Mouse (Mus musculus): Measurements from ENCODE around the gene Galnt15. TPM values are rescaled to one million over a fixed set of nuclear protein-coding genes. Genes with fewer than 3 reads are reported as not detected.

The Galnt15 gene
- polyA plus RNA-seq, 1 experiment, result not detected

DNA sequence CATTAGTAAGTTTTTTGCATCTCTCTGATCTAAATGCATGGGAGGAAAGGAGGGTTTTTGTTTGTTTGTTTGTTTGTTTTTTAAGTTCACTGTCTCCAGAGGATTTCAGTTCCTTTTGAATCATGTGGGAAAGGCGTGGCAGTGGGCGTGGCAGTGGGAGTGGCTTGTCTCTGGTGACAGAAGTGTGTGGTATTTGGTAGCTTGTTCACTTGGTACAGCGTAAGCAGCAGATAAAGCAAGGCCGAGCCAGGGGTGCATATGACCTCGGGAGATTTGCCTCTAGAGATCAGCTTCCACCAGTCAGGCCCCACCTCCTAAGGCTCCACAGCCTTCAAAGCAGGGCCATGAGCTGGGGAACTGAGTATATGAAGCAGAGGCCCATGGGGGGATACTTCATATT, 25.1 kb downstream of the Galnt15 start:
- WGBS, result 91% methylated on average over 5 of the region's 5 CpGs
- Histone ChIP-seq H3K4me3 (ENCODE audit: insufficient read depth, low read depth, low read length) (no peak overlapping the region), H3K27ac (ENCODE audit: insufficient read depth, low read depth, low read length) (no peak overlapping the region), H3K4me1 (ENCODE audit: control insufficient read depth, insufficient read depth, low read length) (no peaks in the 10 kb centered on the region; the same call in 1 of the 2 replicates)
- TF ChIP-seq POLR2A (IDR thresholded peaks at IDR 0.05; ENCODE audit: insufficient read depth, low read depth, low read length) (no peak), CTCF (IDR thresholded peaks at IDR 0.05; ENCODE audit: insufficient read depth, low read depth, low read length) (no peak)

DNA sequence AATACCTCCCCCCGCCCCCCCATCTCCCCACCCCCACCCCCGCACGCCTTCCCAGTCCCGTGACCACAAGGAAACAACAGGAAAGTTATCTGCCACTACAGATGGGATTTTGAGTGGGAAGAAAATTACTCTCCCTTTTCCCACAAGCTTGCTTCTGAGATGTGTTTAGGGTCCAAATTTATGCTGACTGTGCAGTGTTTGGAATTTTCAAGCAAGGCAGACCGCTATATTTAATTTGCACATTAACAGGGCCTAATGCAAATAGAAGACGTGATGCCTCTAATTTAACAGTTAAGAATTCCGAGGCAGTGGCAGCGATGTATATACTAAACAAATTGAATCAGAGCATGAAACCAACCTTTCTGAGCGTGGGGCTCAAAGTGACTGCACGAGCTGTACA, 26.0 kb downstream of the Galnt15 start:
- Histone ChIP-seq H3K4me3 (ENCODE audit: insufficient read depth, low read depth, low read length) (no peak overlapping the region), H3K27ac (ENCODE audit: insufficient read depth, low read depth, low read length) (no peak overlapping the region), H3K4me1 (ENCODE audit: control insufficient read depth, insufficient read depth, low read length) (no peaks in the 10 kb centered on the region; the same call in 1 of the 2 replicates)
- WGBS, result 41% methylated on average over 10 of the region's 10 CpGs
- TF ChIP-seq CTCF (IDR thresholded peaks at IDR 0.05; ENCODE audit: insufficient read depth, low read depth, low read length) (no peak), POLR2A (IDR thresholded peaks at IDR 0.05; ENCODE audit: insufficient read depth, low read depth, low read length) (no peak)

DNA sequence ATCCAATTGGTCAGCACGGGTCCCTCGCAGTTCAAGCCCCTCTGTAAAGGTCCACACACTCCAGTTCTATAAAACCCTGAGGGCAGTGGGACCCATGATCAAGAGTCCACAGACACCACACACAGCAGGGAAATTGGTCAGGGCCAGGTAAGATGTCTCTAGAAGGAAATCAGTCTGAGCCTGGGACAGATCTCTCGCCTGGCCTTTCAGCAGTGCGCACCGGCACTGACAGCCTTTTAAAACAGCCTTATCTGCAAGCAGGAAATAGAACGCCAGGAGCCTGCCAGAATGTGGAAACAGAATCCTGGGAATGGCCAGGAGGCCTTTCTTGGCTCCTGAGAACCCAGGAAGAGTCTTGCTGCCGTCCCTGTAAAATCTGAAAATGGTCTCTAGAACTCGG, 27.0 kb downstream of the Galnt15 start:
- WGBS, result 80% methylated on average over 8 of the region's 8 CpGs
- no peaks in the 10 kb centered on the region; the same call in 1 of the 2 replicates for H3K4me1 ChIP-seq (ENCODE audit: control insufficient read depth, insufficient read depth, low read length)
- H3K4me3 ChIP-seq (ENCODE audit: insufficient read depth, low read depth, low read length), result no peak overlapping the region
- no peak overlapping the region for H3K27ac ChIP-seq (ENCODE audit: insufficient read depth, low read depth, low read length)
- TF ChIP-seq POLR2A (IDR thresholded peaks at IDR 0.05; ENCODE audit: insufficient read depth, low read depth, low read length), result no peak
- no peak for TF ChIP-seq CTCF (IDR thresholded peaks at IDR 0.05; ENCODE audit: insufficient read depth, low read depth, low read length)

DNA sequence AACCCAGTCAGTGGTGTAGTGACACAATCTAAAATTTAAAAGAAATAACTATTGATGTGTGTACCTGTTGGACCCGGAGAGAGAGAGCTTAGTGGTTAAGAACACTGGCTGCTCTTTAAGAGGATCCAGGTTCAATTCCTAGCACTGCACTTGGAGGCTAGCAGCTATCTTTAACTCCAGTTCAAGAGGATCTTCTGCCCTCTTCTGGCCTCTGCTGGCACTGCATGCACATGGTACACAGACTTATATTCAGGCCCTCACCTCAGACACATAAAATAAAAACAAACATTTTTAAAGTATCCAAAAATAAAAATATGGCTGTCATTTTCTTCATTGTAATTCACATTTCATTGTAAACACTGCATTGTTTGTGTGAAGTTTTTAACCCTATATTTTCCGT, 27.9 kb downstream of the Galnt15 start:
- WGBS, result 96% methylated on average over 2 of the region's 2 CpGs
- H3K4me3 ChIP-seq (ENCODE audit: insufficient read depth, low read depth, low read length), result no peak overlapping the region
- no peak for TF ChIP-seq POLR2A (IDR thresholded peaks at IDR 0.05; ENCODE audit: insufficient read depth, low read depth, low read length)
- TF ChIP-seq CTCF (IDR thresholded peaks at IDR 0.05; ENCODE audit: insufficient read depth, low read depth, low read length), result no peak
- no peak overlapping the region for H3K27ac ChIP-seq (ENCODE audit: insufficient read depth, low read depth, low read length)
- no peaks in the 10 kb centered on the region; the same call in 1 of the 2 replicates for H3K4me1 ChIP-seq (ENCODE audit: control insufficient read depth, insufficient read depth, low read length)

DNA sequence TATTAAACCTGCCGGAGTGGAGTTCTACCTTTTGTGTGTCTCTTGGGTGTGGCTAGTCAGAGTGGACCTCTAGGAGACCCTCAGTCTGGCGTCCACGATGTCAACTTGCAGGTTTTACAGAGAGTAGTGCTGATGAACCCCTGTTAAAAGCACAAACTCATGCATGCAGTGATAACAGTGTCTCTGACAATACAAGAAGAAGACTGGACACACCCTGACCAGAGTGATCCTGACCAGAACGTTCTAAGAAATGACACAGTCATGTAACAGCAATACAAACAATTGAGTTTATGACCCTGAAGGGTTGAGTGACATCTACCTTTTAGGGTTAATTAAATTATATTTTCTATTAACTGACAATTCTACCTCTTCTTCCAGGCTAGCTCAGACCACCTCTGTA, 28.9 kb downstream of the Galnt15 start:
- TF ChIP-seq POLR2A (IDR thresholded peaks at IDR 0.05; ENCODE audit: insufficient read depth, low read depth, low read length) (no peak), CTCF (IDR thresholded peaks at IDR 0.05; ENCODE audit: insufficient read depth, low read depth, low read length) (no peak)
- Histone ChIP-seq H3K4me1 (ENCODE audit: control insufficient read depth, insufficient read depth, low read length) (no peaks in the 10 kb centered on the region; the same call in 1 of the 2 replicates), H3K4me3 (ENCODE audit: insufficient read depth, low read depth, low read length) (no peak overlapping the region), H3K27ac (ENCODE audit: insufficient read depth, low read depth, low read length) (no peak overlapping the region)
- WGBS, result 92% methylated on average over 4 of the region's 4 CpGs

DNA sequence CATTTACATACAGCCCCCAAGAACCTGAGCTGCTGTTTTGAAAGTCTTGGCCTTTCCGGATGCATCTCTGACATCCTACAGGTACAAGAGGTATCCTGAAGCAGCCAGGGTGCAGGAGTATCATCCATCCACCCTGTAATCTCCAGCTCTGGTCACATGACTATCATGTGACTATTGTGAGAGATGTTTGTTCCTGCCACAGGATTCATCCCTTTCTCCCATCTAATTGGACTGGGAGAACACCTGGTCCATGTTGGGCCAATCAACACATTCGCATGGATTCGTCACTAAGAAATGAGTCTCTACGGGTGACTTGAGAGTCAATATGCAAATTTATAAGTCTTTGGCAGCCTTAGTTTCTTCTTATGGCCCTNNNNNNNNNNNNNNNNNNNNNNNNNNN, 32.6 kb downstream of the Galnt15 start:
- H3K4me1 ChIP-seq (ENCODE audit: control insufficient read depth, insufficient read depth, low read length), result no peaks in the 10 kb centered on the region
- no peak overlapping the region for H3K27ac ChIP-seq (ENCODE audit: insufficient read depth, low read depth, low read length)
- no peak overlapping the region for H3K4me3 ChIP-seq (ENCODE audit: insufficient read depth, low read depth, low read length)
- TF ChIP-seq CTCF (IDR thresholded peaks at IDR 0.05; ENCODE audit: insufficient read depth, low read depth, low read length) (no peak), POLR2A (IDR thresholded peaks at IDR 0.05; ENCODE audit: insufficient read depth, low read depth, low read length) (no peak)
- 91% methylated on average over 4 of the region's 4 CpGs for WGBS

DNA sequence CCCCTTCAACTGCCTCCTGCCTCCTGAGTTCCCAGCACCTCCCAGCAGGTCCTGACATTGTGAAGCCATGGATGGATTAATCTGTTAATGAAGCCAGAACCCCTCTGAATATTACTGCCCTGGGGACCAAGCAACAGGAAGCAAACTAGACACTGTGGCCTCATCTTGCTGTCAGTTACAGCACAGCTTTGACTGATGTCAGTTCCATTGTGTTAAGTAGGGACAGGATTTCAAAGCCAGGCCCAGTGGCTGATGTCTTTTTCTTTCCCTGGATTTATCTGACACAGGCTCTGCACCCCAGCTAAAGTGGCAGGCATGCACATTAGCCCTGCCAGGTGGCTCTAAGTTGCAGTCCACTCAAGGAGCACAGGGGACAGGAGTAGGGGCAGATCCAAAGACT, 44.0 kb downstream of the Galnt15 start:
- Histone ChIP-seq H3K4me3 (ENCODE audit: insufficient read depth, low read depth, low read length) (no peak overlapping the region), H3K4me1 (ENCODE audit: control insufficient read depth, insufficient read depth, low read length) (no peaks in the 10 kb centered on the region), H3K27ac (ENCODE audit: insufficient read depth, low read depth, low read length) (no peak overlapping the region)
- TF ChIP-seq POLR2A (IDR thresholded peaks at IDR 0.05; ENCODE audit: insufficient read depth, low read depth, low read length) (no peak), CTCF (IDR thresholded peaks at IDR 0.05; ENCODE audit: insufficient read depth, low read depth, low read length) (no peak)

DNA sequence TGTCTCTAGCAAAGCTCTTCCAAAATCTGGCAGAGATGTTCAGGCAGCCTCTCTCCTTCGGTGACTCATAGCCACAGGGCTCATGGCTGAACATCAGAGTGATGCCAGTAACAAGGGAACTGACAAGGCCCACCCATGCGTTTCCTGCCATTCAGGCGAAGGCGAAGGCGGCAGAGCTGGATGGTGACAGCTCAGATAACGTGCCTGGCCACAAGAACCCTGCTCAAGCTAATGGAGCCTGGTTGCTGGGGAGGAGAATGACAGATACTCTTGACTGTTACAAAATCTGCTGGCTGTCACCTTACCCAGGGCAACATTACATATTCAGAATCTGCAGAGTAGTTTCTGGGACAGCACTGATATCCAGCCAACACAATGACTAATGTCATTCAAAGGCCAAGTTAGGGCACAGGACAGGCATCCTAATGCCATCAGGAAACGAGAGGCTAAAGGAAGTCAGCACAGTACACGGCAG, 44.5 kb downstream of the Galnt15 start:
- TF ChIP-seq POLR2A (IDR thresholded peaks at IDR 0.05; ENCODE audit: insufficient read depth, low read depth, low read length) (no peak), CTCF (IDR thresholded peaks at IDR 0.05; ENCODE audit: insufficient read depth, low read depth, low read length) (no peak)

DNA sequence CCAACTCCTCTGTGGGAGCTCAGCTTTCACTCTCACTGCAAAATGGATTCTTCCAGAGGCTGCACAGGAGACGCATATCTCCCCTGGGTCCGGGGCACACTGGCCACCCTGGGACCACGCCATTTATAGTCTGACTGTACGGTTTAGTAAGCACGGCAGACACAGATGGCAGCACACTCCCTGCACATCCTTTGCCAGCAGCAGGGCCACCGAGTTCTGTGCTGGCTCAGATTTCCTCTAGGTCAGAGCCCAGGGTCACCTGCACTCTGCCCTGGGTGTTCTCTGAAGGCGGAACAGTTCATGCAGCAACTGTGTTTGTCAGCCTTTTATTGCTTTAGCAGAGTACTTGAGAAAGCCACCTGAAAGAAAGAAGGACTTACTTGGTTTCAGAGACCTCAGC, 45.1 kb downstream of the Galnt15 start:
- H3K27ac ChIP-seq (ENCODE audit: insufficient read depth, low read depth, low read length), result no peak overlapping the region
- H3K4me1 ChIP-seq (ENCODE audit: control insufficient read depth, insufficient read depth, low read length), result no peaks in the 10 kb centered on the region
- TF ChIP-seq POLR2A (IDR thresholded peaks at IDR 0.05; ENCODE audit: insufficient read depth, low read depth, low read length) (no peak), CTCF (IDR thresholded peaks at IDR 0.05; ENCODE audit: insufficient read depth, low read depth, low read length) (no peak)
- no peak overlapping the region for H3K4me3 ChIP-seq (ENCODE audit: insufficient read depth, low read depth, low read length)
- 86% methylated on average over 7 of the region's 7 CpGs for whole genome bisulfite sequencing

More for the DNA sequence above, 44.5 kb downstream of the Galnt15 start:
- Histone ChIP-seq H3K4me1 (ENCODE audit: control insufficient read depth, insufficient read depth, low read length) (no peaks in the 10 kb centered on the region), H3K27ac (ENCODE audit: insufficient read depth, low read depth, low read length) (no peak overlapping the region), H3K4me3 (ENCODE audit: insufficient read depth, low read depth, low read length) (no peak overlapping the region)
- 61% methylated on average over 8 of the region's 8 CpGs for WGBS

Data from olfactory bulb, adult 2 months (tissue).